Mouse (Mus musculus) kidney, postnatal 36 days (tissue): ENCODE data around the gene Clmp.
A peak's percentile ranks its signal among the peaks of the same experiment; 100 is the strongest.
"Not testable (repeated sequence)": the region's sequence is repeated elsewhere in the genome, so short reads cannot be mapped to it uniquely, and the experiment has no call there.

ENCODE experiments used
- DNase-seq, 2 experiments: peaks; one replicate each; pipeline ENCODE4 v3.0.0; 2021 to 2022; ENCODE audit warnings: mixed read lengths in 2 of 2

The Clmp gene

GRCm38 (mm10) chr9:40780892-40781725 lies 95.3 kb downstream of the Clmp start:
- peak in 1 of 2 experiments; percentile 24 for DNase-seq

DNA sequence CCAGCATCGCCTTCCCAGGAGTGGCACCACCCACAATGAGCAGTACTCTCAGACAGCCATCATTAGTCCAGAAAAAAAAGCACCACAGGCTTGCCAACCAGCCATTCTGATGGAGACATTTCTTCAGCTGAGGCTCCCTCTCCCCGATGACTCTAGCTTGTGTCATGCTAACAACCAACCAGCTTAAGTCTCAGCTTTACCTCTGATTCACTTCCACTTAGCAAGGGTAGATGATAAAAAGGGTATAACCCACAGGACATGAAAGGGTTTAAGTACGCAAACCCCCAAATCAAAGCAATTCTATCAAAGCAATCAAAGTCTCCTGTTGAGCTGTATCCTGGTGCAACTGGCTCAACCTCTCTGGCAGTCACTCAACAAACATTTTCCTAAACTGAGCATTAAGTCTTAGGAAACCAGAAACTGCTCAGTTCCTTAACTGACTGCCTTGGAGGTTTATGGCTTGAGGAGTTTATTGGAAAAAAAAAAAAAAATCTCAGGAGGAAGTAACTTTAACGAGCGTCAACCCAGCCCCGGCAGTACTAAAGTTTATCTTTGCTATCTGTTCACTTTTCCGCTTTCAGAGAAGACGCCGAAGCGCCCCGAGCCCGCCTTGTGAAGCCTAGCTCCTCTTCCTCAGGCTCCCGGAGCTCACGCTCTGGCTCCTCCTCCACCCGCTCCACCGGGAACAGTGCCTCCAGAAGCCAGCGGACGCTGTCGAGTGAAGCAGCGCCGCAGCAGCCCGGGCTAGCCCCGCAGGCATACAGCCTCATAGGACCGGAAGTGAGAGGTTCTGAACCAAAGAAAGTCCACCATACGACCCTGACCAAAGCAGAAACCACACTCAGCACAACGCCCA lies 96.2 kb downstream of the Clmp start:
- DNase-seq = peak; percentile 74 to 82

GRCm38 (mm10) chr9:40783641-40784373 lies 98.0 kb downstream of the Clmp start:
- peak; percentile 80 to 88 for DNase-seq

DNA sequence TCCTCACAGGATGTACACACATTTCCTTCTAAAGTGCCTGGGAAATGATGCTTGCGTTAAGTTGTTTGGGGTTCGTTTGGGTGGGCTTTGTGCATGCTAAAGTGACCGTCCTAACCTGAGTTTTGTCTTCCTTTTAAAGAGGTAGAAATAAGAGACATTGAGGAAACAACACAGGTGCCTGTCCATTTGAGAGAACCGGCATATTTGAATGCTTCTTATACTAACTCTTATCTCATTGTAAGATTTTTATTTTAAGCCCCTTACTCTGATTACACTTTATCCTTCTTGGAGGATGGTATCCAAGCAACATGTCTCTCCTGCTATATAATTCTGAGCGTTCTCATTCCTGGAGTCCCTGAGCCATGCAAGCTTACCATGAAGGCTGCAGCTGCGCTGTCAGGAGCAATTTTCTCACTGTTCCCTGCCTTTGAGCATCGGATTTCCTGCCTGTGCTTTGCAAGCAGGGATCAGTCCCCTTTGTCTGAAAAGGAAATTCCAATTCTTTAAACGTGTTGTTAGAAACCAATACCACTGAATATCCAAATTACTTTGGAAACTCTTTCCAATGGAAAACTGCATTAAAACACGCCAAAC lies 98.7 kb downstream of the Clmp start:
- no peak for DNase-seq

- no peak for DNase-seq
These were observed 99.7 kb downstream of the Clmp start for GRCm38 (mm10) chr9:40785452-40785851.

DNA sequence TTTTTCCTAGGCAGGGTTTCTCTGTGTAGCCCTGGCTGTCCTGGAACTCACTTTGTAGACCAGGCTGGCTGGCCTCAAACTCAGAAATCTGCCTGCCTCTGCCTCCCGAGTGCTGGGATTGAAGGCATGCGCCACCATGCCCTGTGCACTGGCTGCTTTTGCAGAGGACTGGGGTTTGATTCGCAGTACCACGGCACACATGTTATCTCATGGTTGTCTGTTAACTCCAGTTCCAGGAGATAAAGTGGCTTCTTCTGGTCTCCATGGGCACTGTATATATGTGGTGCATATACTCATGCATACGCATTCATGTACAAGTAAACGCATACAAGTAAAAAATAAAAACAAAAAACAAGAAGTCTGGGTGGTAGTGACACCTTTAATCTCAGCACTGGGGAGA lies 101.1 kb downstream of the Clmp start:
- DNase-seq = not testable (repeated sequence)

- no peak for DNase-seq
These were observed 106.3 kb downstream of the Clmp start for GRCm38 (mm10) chr9:40791864-40792633.

DNA sequence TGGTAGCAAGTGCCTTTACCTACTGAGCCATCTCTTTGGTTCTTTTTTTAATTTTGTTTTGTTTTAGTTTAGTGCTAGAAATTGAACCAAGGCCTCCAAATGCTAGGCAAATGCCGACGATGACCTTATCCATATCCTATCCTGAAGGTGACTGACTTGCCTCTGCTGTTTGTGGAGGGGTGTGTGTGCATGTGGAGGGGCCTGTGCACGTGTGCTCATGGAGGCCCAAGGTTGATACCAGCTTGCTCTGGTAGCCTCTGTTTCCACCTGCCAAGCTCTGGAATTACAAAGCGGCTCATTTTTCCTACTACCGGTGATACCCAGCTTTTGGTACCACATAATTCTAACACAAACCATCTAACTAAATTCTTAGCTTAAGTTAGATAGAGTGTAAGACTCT lies 107.8 kb downstream of the Clmp start:
- DNase-seq = no peak

DNA sequence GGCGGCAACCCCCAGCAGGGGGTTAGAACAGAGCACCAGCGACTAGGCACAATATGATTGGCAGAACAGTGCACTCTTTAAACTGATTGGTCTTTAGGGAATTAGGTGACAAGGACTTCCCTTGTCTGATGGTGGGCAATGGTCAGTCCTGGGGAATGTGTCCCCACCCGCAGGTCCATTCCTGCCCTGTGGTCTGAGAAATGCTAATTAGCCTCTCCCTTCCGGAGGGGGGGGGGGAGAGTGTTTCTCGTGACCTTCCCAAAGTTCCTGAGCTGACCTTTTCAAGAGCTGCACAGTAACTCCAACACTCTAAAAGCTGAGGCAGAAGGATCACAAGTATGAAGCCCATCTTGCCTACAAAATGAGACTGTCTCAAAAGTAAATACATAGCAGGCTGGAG lies 108.5 kb downstream of the Clmp start:
- DNase-seq = no peak

GRCm38 (mm10) chr9:40794926-40795325 lies 109.2 kb downstream of the Clmp start:
- no peak for DNase-seq

- DNase-seq = no peak
These were observed 109.8 kb downstream of the Clmp start for GRCm38 (mm10) chr9:40795562-40795961.

DNA sequence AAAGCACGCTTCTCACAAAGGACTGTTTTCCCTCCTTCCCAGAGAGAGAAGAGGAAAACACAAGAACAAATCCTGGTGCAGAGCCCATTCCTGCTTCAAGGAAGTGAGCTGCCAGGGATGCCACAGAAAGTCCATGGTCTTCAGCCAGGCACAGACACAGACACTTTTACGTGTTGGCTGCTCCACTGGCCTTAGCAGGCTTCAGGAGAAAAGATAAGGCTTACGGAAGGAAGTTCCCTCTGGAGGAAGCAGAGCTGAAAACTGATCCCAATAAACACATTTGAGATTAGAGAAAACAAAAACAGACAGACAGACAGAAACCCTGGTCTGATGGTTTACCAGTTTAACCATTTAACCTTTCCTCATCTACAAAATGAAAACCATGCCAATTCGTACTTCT lies 110.3 kb downstream of the Clmp start:
- DNase-seq = peak in 1 of 2 experiments; percentile 23

- no peak for DNase-seq
These were observed 112.6 kb downstream of the Clmp start for GRCm38 (mm10) chr9:40798247-40798960.

DNA sequence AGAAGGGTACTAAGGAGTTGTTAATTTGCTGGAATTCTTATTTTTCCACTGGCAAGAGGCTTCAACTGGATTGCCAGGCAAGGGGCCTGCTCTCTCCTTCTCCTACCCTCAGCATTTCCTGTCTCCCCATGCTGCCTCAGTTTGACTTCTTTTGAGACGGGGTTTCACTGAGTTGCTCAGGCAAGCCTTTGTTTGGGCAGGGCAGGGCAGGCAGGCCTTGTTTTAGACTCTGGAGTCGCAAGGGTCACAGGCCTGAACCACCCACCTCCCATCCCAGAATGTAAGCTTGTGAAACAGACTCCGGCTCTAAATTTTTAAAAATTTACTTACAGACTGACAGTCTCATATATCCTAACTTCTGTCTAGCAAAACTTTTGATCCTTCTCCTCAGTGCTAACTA lies 113.3 kb downstream of the Clmp start:
- peak; percentile 14 to 24 for DNase-seq

GRCm38 (mm10) chr9:40799837-40800501 lies 114.2 kb downstream of the Clmp start:
- DNase-seq = peak; percentile 87 to 89

DNA sequence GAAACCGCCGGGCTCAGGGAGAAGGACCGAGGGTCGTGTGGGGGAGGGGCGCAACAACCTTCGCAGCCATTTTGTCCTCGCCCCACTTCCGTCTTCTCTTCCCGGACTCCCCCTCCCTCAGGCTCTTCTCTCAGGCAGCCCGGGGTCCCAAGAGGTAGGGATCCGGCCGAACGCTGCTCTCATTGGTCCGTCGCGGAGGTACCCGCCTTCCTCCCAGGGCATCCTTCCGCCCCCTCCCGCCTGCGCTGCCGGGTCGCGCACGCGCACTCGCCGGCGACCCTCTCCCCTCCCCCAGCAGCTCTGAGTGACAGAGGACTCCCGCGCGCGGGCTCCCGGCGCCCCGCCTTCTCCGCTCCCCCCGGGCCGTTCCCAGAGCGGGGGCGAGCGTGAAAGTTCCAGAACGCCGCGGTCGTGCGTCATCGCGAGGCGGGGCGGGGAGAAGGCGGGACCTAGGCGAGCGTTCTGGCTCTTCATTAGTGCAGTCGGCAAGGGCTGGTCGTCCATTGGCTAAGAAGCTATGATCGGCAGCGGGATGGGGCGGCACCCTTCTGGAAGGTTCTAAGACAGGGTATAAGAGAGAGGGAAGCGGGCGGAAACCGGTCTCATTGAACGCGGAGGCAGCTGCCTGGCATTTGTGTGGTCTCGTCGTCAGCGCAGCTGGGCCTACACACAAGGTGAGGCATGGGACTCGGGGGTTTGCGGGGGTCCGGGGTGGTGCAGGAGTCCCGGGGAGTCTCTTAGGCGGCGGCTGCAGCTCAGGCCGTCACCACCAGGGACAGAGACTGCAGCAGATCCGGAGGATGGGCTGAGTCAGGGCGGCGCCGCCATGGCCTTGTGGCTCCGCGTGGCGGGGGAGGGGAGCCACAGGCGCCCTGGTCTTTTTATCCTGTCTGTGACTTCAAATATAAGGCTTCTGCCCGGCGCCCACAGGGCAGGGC lies 115.2 kb downstream of the Clmp start, which contains the start of gene Hspa8:
TSS of gene Hspa8 (plus strand) at position 310 of the 938 bp plus-strand sequence.
- peak; percentile 100 for DNase-seq

DNA sequence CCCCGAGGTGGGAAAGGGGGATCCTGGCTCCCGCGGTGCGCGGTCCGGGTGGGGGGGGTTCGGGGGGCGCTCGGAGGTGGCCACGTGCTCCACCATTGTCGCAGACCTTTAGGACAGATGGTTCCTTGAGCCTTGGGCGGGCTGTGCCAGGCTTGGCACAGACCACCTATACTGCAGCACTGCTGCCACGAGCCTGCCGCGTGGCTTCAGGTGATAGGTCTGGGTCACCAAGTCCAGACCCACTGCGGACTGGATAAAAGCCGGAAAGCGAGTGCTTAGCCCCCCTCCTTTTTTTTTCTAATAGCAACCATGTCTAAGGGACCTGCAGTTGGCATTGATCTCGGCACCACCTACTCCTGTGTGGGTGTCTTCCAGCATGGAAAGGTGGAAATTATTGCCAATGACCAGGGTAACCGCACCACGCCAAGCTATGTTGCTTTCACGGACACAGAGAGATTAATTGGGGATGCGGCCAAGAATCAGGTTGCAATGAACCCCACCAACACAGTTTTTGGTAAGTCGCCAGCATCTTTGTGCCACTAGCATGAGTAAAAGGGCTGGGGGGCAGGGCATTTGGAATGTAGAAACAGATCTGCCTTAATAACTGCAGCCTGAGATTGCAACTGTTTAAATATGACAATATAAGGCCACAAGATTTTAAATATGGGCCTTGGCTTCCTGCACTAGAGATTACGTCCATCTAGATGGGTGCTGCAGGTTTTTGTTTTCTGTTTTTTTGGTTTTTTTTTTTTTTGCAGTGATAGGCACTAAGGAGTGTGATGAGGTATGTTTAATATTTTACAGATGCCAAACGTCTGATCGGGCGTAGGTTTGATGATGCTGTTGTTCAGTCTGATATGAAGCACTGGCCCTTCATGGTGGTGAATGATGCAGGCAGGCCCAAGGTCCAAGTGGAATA lies 116.1 kb downstream of the Clmp start:
- DNase-seq = peak; percentile 52 to 61

DNA sequence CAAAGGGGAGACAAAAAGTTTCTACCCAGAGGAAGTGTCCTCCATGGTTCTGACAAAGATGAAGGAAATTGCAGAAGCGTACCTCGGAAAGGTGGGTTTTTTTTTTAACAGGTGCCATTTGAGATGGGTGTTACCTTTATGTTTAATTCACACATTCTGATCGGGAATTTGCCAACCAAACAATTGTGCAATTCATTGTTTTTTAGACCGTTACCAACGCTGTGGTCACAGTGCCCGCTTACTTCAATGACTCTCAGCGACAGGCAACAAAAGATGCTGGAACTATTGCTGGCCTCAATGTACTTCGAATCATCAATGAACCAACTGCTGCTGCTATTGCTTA lies 116.7 kb downstream of the Clmp start:
- DNase-seq = not testable (repeated sequence)
